Mouse (Mus musculus): ENCODE measurements around the gene Prf1. TPM values are rescaled to one million over a fixed set of nuclear protein-coding genes. Genes with fewer than 3 reads are reported as not detected.
A peak's percentile ranks its signal among the peaks of the same experiment; 100 is the strongest.

Prf1 gene
- total RNA-seq (2021): not detected

DNA sequence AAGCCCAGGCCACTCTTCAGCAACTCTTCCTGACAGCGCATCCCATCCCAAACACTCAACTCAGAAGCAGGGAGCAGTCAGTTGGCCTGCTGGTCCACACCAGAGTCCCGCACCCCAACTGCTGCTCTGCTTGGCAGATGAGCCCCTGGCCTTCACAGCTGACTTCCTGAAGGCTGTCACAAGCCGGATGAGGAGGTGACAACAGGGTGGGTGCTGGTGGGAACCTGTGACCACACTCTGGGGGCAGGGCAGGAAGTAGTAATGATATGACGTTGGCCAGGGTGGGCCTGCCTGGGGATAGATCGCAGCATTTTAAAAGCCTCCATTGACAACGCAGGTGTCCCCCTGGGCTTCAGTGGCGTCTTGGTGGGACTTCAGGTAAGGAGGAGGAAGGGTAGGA lies at the start of gene Prf1:
TSS of gene Prf1 (plus strand) at position 357 of the 400 bp plus-strand sequence.
- no peak for DNase-seq (ENCODE audit: extremely low spot score in 1 of 2, low spot score in 1 of 2)

GRCm38 (mm10) chr10:61248596-61249114 lies 49.0 kb upstream of the Prf1 start:
- DNase-seq (ENCODE audit: extremely low spot score in 1 of 2, low spot score in 1 of 2): no peak

DNA sequence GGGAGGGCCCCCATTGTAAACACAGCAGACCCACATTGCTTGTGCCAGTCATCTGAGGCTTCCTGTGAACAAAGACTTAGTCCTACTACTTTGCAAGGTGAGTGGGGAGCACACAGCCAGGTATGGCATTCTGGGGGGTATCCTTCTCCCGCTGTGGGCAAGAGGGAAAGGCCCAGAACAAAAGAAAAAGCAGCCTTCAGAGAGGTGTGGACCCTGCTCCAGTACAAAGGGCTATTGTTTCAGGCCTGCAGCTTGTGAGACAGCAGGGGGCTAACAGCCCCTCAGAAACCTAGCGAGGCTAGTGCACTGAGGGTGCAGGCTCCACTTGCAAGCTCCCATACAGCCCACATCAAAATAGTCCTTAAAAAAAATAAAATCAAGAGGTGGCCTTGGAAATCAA lies 47.7 kb upstream of the Prf1 start:
- no peak for DNase-seq (ENCODE audit: extremely low spot score in 1 of 2, low spot score in 1 of 2)

GRCm38 (mm10) chr10:61254761-61255160 lies 42.9 kb upstream of the Prf1 start:
- DNase-seq (ENCODE audit: extremely low spot score in 1 of 2, low spot score in 1 of 2): peak in 1 of 2 experiments; percentile 42

DNA sequence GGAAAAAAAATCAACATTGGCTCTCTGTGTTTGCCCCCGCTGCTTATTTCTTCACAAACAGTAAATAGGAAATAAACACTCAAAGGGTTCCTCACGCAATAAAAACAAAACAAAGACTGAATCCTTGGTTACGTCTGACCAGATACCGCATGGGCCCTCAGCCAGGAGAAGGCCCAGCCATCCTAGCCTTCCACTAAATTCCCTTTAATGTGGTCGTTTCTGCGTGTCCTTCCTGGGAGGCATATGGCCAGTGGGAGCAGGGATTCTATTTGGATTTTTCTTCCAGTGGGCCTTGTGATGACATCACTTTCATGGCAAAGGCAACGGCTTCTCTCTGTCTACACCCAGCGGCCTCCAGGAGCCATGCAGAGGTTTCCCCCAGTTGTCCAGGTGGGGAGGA lies 42.4 kb upstream of the Prf1 start:
- DNase-seq (ENCODE audit: extremely low spot score in 1 of 2, low spot score in 1 of 2): no peak

GRCm38 (mm10) chr10:61256665-61257064 lies 41.0 kb upstream of the Prf1 start:
- DNase-seq (ENCODE audit: extremely low spot score in 1 of 2, low spot score in 1 of 2): no peak

DNA sequence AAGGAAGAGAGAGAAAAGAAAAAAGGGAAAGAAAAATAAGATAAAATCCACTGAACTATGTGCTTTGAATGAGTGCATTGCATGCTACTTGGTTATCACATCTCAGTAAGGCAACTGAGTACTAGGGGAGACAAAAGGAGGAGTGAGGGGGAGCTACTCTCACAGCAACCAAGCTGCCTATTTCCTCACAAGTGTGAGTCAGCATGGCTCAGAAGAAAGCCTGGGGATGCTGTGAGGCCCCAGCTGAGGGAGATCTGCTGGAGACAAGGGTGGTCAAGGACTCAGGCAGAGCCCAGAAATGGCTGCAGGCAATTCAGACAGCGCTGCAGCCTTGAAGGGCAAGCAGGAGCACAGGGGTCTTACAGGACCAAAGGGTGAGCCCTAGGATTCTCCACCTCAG lies 39.5 kb upstream of the Prf1 start:
- no peak for DNase-seq (ENCODE audit: extremely low spot score in 1 of 2, low spot score in 1 of 2)

DNA sequence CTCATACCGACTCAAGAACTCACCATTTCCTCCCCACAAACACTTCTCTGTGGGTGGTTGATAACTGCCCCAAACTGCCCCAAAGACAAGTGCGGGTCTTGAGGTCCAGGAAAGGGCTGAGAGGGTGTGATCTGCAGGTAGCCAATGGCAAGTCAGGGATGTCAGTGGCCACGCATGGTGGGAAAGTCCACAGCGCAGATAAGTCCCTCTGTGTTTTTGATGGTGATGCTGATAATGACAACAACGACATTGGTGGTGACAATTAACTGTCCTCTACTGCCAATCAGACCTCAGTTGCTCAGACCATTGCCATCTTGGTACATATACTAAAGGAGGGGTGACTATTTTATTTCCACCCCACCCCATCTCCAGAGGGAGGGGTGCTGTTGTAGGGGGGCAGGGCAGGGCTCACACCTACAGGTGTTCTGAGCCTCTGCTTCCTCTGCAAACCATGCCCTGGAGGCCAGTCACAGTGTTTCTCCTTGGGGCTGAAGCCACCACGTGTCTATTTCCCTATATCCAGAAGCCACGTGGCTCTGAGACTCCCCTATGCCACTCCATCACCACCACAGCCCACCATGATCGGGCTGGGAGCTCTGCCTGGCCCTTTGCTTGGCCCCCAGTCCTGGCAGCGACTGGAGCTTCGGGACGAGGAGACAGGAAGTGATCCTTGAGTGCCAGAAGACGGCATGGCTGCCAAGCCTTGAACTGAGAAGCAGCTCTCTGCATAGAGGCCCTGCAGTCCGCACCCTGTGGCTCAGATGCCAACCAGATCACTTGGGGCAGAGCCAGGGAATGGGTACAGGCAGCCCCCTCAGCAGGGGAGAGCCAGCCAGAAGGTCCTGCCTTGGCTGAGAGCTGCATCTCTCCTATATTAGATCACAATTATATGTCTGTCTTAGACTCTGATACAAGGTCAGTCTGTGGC lies 36.1 kb upstream of the Prf1 start:
- no peak for DNase-seq (ENCODE audit: extremely low spot score in 1 of 2, low spot score in 1 of 2)

GRCm38 (mm10) chr10:61263606-61264005 lies 34.0 kb upstream of the Prf1 start:
- no peak for DNase-seq (ENCODE audit: extremely low spot score in 1 of 2, low spot score in 1 of 2)

DNA sequence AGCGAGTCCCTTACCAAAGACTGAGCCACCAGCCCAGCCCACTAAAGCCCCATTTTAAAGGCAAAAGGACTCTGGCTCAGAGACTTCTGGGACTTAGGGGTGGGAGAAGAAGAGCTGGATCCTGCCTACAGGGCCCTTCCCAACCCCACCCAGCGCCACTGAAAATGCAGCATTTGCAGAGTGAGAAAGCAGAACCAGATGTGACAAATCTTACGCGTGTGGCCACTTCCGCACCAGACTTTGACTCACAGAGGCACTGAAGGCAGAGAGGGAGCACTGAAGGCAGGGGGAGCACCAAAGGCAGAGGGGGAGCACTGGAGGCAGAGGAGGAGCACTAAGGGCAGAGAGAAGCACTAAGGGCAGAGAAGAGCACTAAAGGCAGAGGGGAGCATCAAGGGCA lies 30.3 kb upstream of the Prf1 start:
- no peak for DNase-seq (ENCODE audit: extremely low spot score in 1 of 2, low spot score in 1 of 2)

DNA sequence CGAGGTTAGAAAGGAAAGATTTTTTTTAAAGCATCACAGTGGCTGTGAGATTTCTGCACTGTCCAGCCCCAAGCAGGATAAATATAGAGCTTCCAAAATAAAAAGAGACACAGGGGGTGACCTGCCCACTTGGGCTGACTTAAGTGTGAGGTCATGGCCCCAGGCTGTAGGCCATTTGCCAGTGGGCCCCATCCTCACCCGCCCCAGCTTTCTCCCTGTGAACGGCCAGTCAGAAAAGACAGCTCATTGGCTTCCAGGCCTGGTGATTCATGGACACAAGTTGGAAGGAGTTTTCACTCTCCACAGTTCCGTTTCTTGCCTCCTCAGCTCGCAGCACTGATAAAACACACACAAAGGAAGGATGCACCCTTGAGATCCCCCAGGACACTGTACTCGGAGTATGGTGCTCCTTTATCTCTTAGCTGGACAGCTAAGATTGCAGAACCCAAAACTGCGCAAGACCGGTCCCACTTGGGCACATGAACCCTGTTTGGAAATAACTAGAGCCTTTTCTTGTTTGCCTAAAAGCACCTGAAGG lies 25.5 kb upstream of the Prf1 start:
- DNase-seq (ENCODE audit: extremely low spot score in 1 of 2, low spot score in 1 of 2): no peak

GRCm38 (mm10) chr10:61272631-61273030 lies 25.0 kb upstream of the Prf1 start:
- DNase-seq (ENCODE audit: extremely low spot score in 1 of 2, low spot score in 1 of 2): no peak

GRCm38 (mm10) chr10:61273081-61273843 lies 24.4 kb upstream of the Prf1 start, which contains the start of gene Adamts14:
Adamts14 (minus strand) TSS chr10:61273438.
- no peak for DNase-seq (ENCODE audit: extremely low spot score in 1 of 2, low spot score in 1 of 2)

- DNase-seq (ENCODE audit: extremely low spot score in 1 of 2, low spot score in 1 of 2): no peak
These were observed 23.8 kb upstream of the Prf1 start for GRCm38 (mm10) chr10:61273844-61274215.

DNA sequence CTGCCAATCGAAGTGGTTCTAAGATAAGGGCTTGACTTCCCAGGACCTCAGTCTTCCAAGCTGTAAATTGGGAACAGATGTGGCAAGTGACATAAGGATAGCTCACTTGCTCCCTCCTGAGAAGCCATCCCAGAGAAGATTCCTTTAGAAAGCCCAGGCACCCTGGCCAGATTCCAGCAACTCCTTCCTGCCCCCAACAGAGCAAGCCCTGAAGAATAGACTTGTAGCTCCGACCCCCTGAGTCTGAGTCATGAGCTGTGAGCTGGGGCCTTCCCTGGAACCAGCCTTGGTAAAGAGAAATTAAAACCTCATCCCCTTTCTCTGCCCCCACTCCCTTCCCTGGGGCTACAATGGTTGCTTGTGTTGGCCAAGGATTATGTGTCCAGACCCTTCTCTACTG lies 23.1 kb upstream of the Prf1 start:
- no peak for DNase-seq (ENCODE audit: extremely low spot score in 1 of 2, low spot score in 1 of 2)

DNA sequence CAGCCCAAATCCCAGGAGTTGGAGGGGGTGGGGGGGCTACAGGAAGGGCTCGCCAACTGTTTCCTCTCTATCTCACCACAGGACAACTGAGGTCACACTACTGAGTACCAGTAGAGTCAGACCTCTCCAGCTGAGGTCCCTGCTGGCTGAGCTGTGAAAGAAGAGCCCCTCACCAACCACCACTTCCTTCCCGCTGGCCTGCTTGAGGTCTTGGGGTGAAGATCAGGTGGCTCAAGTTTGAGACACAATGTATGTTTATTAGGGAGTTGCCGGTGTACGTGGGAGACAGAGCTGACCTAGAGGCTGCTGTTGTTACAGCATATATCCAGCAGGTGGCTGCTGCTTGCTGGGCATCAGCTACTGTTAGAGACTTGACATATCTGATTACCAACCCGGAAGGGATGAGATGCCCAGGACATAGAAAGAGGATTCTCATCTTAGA lies 21.9 kb upstream of the Prf1 start:
- DNase-seq (ENCODE audit: extremely low spot score in 1 of 2, low spot score in 1 of 2): no peak

DNA sequence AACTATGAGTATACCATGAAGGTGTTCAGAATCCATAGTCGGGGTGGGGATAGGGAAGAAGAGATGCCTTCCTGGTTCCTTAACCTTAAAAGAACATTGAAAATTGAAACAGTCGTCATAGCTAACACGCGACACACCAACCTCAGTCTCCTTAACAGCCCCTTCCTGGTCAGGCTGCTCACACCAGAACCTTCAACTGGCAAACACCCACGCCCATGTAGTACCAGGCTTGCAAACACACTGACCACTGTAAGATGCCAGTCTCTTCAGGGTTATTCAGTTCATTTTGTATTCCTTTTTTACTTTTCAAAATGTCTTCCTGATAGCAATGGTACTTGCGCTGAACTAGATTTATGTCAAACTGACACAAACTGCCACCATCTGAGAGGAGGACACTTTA lies 20.6 kb upstream of the Prf1 start:
- no peak for DNase-seq (ENCODE audit: extremely low spot score in 1 of 2, low spot score in 1 of 2)

- DNase-seq (ENCODE audit: extremely low spot score in 1 of 2, low spot score in 1 of 2): no peak
These were observed 19.5 kb upstream of the Prf1 start for GRCm38 (mm10) chr10:61277918-61278674.

DNA sequence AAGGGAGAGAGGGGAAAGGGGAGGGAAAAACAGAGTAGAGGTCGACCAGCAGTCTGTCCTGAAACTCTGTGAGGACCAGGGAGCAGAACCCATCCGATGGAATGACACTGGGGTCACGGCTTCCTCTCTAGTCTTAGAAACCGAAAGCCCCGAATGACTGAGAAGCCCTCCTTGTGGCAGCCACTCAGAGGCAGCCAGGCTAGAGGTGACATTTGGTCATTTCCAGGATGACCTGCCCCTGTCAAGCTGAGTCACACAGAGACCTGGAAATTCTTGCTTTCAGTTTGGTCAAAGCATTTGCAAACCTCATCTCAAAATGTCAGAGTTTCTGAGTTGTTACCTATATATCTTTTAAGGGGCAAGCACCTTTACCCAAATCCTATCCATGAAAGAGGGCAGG lies 16.5 kb upstream of the Prf1 start:
- no peak for DNase-seq (ENCODE audit: extremely low spot score in 1 of 2, low spot score in 1 of 2)

- DNase-seq (ENCODE audit: extremely low spot score in 1 of 2, low spot score in 1 of 2): no peak
These were observed 13.3 kb upstream of the Prf1 start for GRCm38 (mm10) chr10:61284309-61284708.

Data from layer of hippocampus, postnatal 25 days (tissue).